Mouse (Mus musculus) intestine, postnatal 0 days (tissue): ENCODE measurements at regions not wholly inside any gene's neighbourhood (a gene's known extent, or its start where the extent isn't known, plus 50 kb on each side); places are given as distances from the start of the nearest gene placed in this dataset.

Source experiments
- ATAC-seq: fragments of 200-750 bp; cut with Nextera tagmentation; 2 replicates; pipeline ENCODE4 v1.8.0; 2017; ENCODE audit warnings: mild to moderate bottlenecking, moderate TSS enrichment, moderate library complexity
- H3K27ac ChIP-seq: fragments of 300-500 bp; sonication (generic); 2 replicates; pipeline ENCODE4 v1.5.1; 2014; ENCODE audit warnings: mild to moderate bottlenecking, low read depth, low read length, moderate library complexity
- H3K27me3 ChIP-seq: fragments of 300-500 bp; sonication (generic); replicated peaks from 2 replicates; pipeline ENCODE4 v1.6.1; 2014; ENCODE audit warnings: low read length, mixed read lengths; ENCODE audit not compliant: control insufficient read depth, insufficient read depth
- H3K36me3 ChIP-seq: fragments of 300-500 bp; sonication (generic); 2 replicates; pipeline ENCODE4 v1.6.1; 2014; ENCODE audit warnings: mild to moderate bottlenecking, moderate library complexity; ENCODE audit not compliant: control insufficient read depth, insufficient read depth
- H3K4me1 ChIP-seq: fragments of 300-500 bp; sonication (generic); replicated peaks from 2 replicates; pipeline ENCODE4 v1.6.1; 2014; ENCODE audit warnings: antibody characterized with exemption, low read length, mixed read lengths; ENCODE audit not compliant: control insufficient read depth, insufficient read depth
- H3K4me2 ChIP-seq: fragments of 300-500 bp; sonication (generic); replicated peaks from 2 replicates; pipeline ENCODE4 v1.6.1; 2014; ENCODE audit warnings: low read depth, mild to moderate bottlenecking, moderate library complexity
- H3K4me3 ChIP-seq: fragments of 300-500 bp; sonication (generic); 2 replicates; pipeline ENCODE4 v1.5.1; 2014; ENCODE audit warnings: low read depth, low read length
- H3K9ac ChIP-seq: fragments of 300-500 bp; sonication (generic); 2 replicates; pipeline ENCODE4 v1.6.1; 2014; ENCODE audit warnings: mild to moderate bottlenecking, low read depth, low read length
- H3K9me3 ChIP-seq: fragments of 300-500 bp; sonication (generic); 2 replicates; pipeline ENCODE4 v1.6.1; 2016; ENCODE audit warnings: mixed run types; ENCODE audit not compliant: control insufficient read depth
- CTCF ChIP-seq: sonication (generic); IDR thresholded peaks from 2 replicates; pipeline ENCODE4 v1.5.1; 2016; ENCODE audit warnings: low read depth, mild to moderate bottlenecking, control low read depth, antibody characterized with exemption, moderate library complexity
- WGBS: fragments of 180-500 bp; shearing (Covaris S2); extraction: QIAGEN DNeasy Blood & Tissue Kit; methylation state at CpG from one replicate; pipeline ENCODE4 v1.1.7; 2014; 5-methylcytosine and 5-hydroxymethylcytosine counted together

DNA sequence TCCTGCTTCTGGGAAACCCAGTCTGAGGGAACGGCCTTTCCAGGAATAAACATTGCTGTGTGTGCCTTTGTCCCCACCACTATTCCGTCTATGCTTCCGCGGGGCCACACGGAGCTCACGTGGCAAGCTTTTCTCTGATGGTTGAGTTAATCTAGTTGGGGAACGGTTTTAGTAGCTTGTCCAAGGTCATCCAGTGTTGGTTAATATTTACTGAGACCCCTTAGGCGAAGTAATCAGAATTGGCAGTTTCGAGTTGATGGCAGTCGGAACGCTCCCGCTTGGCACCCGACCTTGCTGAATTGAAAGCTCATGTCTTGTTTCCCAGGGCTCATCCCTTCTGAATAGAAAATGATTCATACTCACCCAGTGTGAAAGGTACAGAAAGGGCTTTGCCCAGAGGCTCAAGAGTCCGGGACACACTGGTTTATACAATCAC lies 71.6 kb upstream of the Usp24 start:
- WGBS = 83% methylated on average over 14 of the region's 14 CpGs
- no peaks in the 10 kb centered on the region for H3K4me1 ChIP-seq
- no peak for ATAC-seq
- no peak overlapping the region for H3K4me2 ChIP-seq
- no peak overlapping the region for H3K27ac ChIP-seq
- H3K9ac ChIP-seq = no peak overlapping the region
- no peaks in the 10 kb centered on the region for H3K36me3 ChIP-seq
- H3K27me3 ChIP-seq = no peaks in the 10 kb centered on the region
- TF ChIP-seq CTCF = no peak
- H3K9me3 ChIP-seq = no peaks in the 10 kb centered on the region
- H3K4me3 ChIP-seq = no peak overlapping the region

DNA sequence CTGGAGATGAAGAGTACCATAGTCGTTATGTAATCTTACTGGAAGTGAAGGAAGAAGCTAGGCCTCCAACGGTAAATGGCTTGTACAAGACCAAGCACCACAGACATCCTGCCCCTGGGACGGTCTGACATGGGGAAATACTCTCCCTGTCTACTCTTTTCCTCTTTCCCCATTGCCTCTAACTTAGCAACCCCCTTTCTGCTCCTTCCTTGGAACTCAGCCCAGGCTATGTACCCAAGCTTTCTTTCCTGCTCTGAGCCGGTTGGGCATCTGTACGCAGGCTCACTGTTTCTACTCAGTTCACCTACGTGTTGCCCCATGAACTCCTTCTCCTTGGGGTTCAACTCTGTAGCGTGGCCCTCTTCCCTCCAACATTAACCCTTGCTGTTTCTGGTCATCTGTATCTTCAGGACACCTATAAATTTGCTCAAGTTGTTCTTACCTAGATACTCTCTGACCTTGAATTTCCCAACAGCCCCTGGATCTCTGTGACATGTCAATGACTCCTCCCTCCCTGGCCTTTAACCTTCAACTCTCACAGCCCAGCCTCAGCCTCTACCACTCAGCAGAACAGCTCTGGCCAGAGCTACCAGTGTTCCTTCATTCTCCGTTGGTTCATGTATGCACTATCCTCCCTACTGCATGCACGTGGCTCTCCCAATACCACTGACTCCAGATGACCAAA lies 71.0 kb upstream of the Usp24 start:
- Histone ChIP-seq H3K27me3 (no peaks in the 10 kb centered on the region), H3K27ac (no peak overlapping the region), H3K9me3 (no peaks in the 10 kb centered on the region), H3K36me3 (no peaks in the 10 kb centered on the region), H3K4me3 (no peak overlapping the region), H3K9ac (no peak overlapping the region), H3K4me2 (no peak overlapping the region), H3K4me1 (no peaks in the 10 kb centered on the region)
- no peak for ATAC-seq
- TF ChIP-seq CTCF = no peak
- WGBS = 82% methylated on average over 9 of the region's 9 CpGs

DNA sequence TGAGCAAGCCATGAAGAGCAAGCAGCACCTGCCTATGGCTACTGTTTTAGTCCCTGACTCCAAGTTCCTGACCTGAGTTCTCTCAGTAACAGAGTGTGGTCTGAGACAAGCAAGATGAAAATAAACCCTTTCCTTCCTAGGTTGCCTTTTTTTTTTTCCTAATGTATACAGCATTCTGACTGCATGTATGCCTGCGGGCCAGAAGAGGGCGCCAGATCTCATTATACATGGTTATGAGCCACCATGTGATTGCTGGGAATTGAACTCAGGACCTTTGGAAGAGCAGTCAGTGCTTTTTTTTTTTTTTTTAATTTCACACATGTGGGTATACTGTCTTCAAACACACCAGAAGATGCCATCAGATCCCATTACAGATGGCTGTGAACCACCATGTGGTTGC lies 69.3 kb upstream of the Usp24 start:
- Histone ChIP-seq H3K4me3 (no peak overlapping the region), H3K27me3 (no peaks in the 10 kb centered on the region), H3K36me3 (no peaks in the 10 kb centered on the region), H3K4me1 (no peaks in the 10 kb centered on the region), H3K9me3 (no peaks in the 10 kb centered on the region), H3K4me2 (no peak overlapping the region), H3K27ac (no peak overlapping the region), H3K9ac (no peak overlapping the region)
- TF ChIP-seq CTCF = peak; percentile 32
- ATAC-seq = no peak
- WGBS = 67% methylated on average over 2 of the region's 2 CpGs

DNA sequence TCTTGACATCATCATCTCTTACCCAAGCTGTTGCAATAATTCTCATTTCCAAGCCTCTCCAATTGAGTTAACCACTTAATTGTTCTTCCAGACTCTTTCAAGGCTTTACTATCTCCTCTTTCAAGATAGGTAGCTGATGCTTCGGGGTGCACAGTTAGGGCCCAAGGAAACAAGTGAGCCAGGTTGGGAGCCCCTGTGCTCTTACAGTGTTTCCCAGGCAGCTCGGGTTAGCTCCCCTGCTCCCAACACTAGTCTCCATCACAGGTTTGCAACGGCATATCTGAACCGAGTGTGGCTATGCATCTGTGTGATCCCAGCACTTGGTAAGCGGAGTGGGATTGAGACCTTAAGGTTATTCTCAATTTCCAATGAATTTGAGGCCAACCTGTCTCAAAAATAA lies 68.6 kb upstream of the Usp24 start:
- H3K4me2 ChIP-seq = no peak overlapping the region
- 95% methylated on average over 5 of the region's 5 CpGs for WGBS
- H3K36me3 ChIP-seq = no peaks in the 10 kb centered on the region
- H3K9ac ChIP-seq = no peak overlapping the region
- no peak for TF ChIP-seq CTCF
- no peak overlapping the region for H3K27ac ChIP-seq
- no peak for ATAC-seq
- no peaks in the 10 kb centered on the region for H3K9me3 ChIP-seq
- no peaks in the 10 kb centered on the region for H3K4me1 ChIP-seq
- H3K4me3 ChIP-seq = no peak overlapping the region
- H3K27me3 ChIP-seq = no peaks in the 10 kb centered on the region

DNA sequence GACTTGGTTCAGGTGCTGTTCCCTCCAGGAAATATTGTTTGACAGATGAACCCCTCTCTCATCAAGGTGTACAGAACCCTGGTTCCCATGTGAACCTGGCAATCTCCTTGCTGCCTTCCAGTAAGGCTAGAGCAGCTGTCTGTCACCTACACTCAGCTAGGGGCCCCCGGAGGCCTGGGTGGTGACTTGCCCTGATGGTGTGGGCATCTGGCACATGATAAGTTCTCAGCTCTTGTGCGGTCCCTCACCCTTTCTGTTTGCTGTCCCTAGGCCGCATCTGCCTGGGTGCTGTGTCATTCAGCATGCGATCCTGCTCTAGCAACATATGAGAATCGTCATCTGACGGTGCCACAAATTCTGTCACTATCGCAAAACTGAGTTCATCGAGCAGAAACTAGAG lies 67.7 kb upstream of the Usp24 start:
- H3K27me3 ChIP-seq = no peaks in the 10 kb centered on the region
- no peak overlapping the region for H3K9ac ChIP-seq
- H3K36me3 ChIP-seq = no peaks in the 10 kb centered on the region
- no peaks in the 10 kb centered on the region for H3K4me1 ChIP-seq
- no peak overlapping the region for H3K4me3 ChIP-seq
- no peak for TF ChIP-seq CTCF
- no peak for ATAC-seq
- no peak overlapping the region for H3K27ac ChIP-seq
- whole genome bisulfite sequencing = 89% methylated on average over 8 of the region's 8 CpGs
- H3K4me2 ChIP-seq = no peak overlapping the region
- H3K9me3 ChIP-seq = no peaks in the 10 kb centered on the region

DNA sequence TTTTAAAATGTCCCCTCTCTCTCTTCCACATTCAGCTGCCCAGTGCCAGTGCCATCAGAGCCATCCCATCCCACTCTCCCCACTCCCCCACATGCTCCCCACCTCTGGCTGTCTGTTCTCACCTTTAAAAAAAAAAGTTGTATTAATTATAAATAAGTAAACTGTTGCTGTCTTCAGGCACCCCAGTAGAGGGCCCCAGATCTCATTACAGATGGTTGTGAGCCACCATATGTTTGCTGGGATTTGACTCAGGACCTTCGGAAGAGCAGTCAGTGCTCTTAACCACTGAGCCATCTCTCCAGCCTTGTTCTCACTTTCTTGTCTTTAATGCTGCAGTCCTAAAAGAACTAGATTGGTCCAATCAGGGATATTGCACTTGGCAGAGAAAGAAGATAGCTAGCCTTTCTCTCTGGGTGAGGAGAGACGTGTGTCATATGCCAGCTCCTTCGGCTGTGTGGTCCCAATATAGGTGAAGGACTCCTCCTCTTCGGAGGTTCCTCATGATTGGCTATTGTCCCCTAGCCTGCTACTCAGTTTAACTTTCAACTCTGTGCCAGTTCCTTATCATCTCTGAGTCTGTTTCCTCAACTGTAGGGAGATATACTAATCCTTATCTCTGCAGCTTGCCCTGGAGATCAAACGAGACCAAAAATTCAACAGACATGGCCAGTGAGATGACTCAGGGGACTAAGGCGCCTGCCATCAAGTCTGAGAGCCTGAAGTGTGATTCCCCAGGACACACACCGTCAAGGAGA lies 66.8 kb upstream of the Usp24 start:
- 42% methylated on average over 7 of the region's 7 CpGs for WGBS
- H3K9ac ChIP-seq = no peak overlapping the region
- H3K27me3 ChIP-seq = no peaks in the 10 kb centered on the region
- H3K4me1 ChIP-seq = no peaks in the 10 kb centered on the region
- H3K4me3 ChIP-seq = no peak overlapping the region
- peak; percentile 49; the same call in 1 of the 2 replicates for ATAC-seq
- H3K27ac ChIP-seq = no peak overlapping the region
- no peaks in the 10 kb centered on the region for H3K36me3 ChIP-seq
- TF ChIP-seq CTCF = peak; percentile 48
- no peak overlapping the region for H3K4me2 ChIP-seq
- no peaks in the 10 kb centered on the region for H3K9me3 ChIP-seq
